Mouse (Mus musculus): ENCODE data around the gene Tmem273.

GRCm38 (mm10) chr14:32797803-32798202 is 12.0 kb downstream of the Tmem273 start:
- TF ChIP-seq CTCF (IDR thresholded peaks at IDR 0.05; ENCODE audit: low read depth, low read length) (no peak), TAL1 (conservative IDR thresholded peaks at IDR 0.05; ENCODE audit: low read depth, low read length) (no peak), GATA2 (IDR thresholded peaks at IDR 0.05; ENCODE audit: borderline replicate concordance, low read depth, low read length) (no peak), GATA1 (IDR thresholded peaks at IDR 0.05; ENCODE audit: borderline replicate concordance, low read length) (no peak)

Data from G1E (cell line).